Mouse (Mus musculus) small intestine, adult 2 months (tissue): ENCODE data around the gene Glt1d1.

Source experiments
- CTCF ChIP-seq: fragments of 200-500 bp; IDR thresholded peaks from 2 replicates; pipeline ENCODE4 v1.5.1; 2012; ENCODE audit warnings: low read depth, mild to moderate bottlenecking, control low read depth, inconsistent platforms, low read length, moderate library complexity, mixed read lengths; ENCODE audit not compliant: insufficient replicate concordance, insufficient read length; ENCODE audit errors: extremely low read depth
- POLR2A ChIP-seq: fragments of 200-500 bp; IDR thresholded peaks from 2 replicates; pipeline ENCODE4 v1.6.1; 2012; ENCODE audit warnings: low read depth, mild to moderate bottlenecking, control low read depth, inconsistent platforms, low read length, moderate library complexity

GRCm38 (mm10) chr5:127587854-127588253 is 44.2 kb upstream of the Glt1d1 start:
- TF ChIP-seq POLR2A (no peak), CTCF (no peak)
